Mouse (Mus musculus) thymus, postnatal 25 days (tissue): ENCODE measurements at regions not wholly inside any gene's neighbourhood (a gene's known extent, or its start where the extent isn't known, plus 50 kb on each side); places are given as distances from the start of the nearest gene placed in this dataset.

ENCODE experiments used
- DNase-seq: peaks from one replicate; pipeline ENCODE4 v3.0.0; 2022

DNA sequence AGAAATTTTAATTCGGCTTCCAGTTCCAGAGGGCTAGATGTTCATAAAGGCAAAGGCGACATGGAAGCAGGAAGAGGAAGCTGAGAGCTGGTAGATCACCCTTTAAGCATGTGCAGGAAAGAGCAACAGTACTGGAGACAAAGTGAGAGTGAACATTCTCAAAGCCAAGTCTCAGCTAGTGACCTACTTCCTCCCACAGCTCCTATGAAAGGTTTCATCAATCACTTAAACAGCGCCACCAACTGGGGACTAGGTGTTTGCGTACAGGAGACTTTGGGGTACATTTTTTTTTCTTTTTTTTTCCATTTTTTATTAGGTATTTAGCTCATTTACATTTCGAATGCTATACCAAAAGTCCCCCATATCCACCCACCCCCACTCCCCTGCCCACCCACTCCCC is 61.7 kb upstream of the Gucy1a1 start:
- DNase-seq, result peak; percentile 1
